Mouse (Mus musculus): ENCODE results near the gene Pde4c. TPM values are rescaled to one million over a fixed set of nuclear protein-coding genes. Genes with fewer than 3 reads are reported as not detected.

The Pde4c gene
- polyA plus RNA-seq (2016; fragmentation: Nextera tagmentation; extraction: Ambion mirVana), result 0.45 and 0.48 TPM in 2 replicates

GRCm38 (mm10) chr8:70723486-70724210 lies at the start of gene Pde4c:
Pde4c (plus strand) TSS chr8:70723720.
- DNase-seq (ENCODE audit: low spot score), result no peak
- peaks cover 56% of the 10 kb centered on the region for H3K27me3 ChIP-seq (ENCODE audit: insufficient read depth, poor library complexity, severe bottlenecking)
- H3K27ac ChIP-seq, result peak within 1 kb of the TSS; percentile 24; the same call in 1 of the 2 replicates
- no peaks in the 10 kb centered on the region for H3K36me3 ChIP-seq
- no peak within 1 kb of the TSS for H3K4me3 ChIP-seq
- H3K4me1 ChIP-seq, result peaks cover 13% of the 10 kb centered on the region; the same call in 1 of the 2 replicates
- no peaks in the 10 kb centered on the region for H3K9me3 ChIP-seq
- WGBS, result 54% methylated on average over 7 of the region's 7 CpGs

GRCm38 (mm10) chr8:70674109-70674508 lies 49.4 kb upstream of the Pde4c start:
- H3K4me3 ChIP-seq, result peak overlapping the region; percentile 69
- WGBS, result 87% methylated on average over 3 of the region's 3 CpGs
- DNase-seq (ENCODE audit: low spot score), result no peak
- H3K36me3 ChIP-seq, result peaks cover 26% of the 10 kb centered on the region
- H3K4me1 ChIP-seq, result peaks cover 25% of the 10 kb centered on the region
- no peaks in the 10 kb centered on the region for H3K27me3 ChIP-seq (ENCODE audit: insufficient read depth, poor library complexity, severe bottlenecking)
- H3K9me3 ChIP-seq, result no peaks in the 10 kb centered on the region
- peak overlapping the region; percentile 95 for H3K27ac ChIP-seq

GRCm38 (mm10) chr8:70674716-70675115 lies 48.8 kb upstream of the Pde4c start:
- WGBS, result 80% methylated on average over 4 of the region's 4 CpGs
- Histone ChIP-seq H3K4me3 (no peak overlapping the region; the same call in 1 of the 2 replicates), H3K36me3 (peaks cover 32% of the 10 kb centered on the region), H3K27ac (peak overlapping the region; percentile 95), H3K9me3 (no peaks in the 10 kb centered on the region), H3K4me1 (peaks cover 25% of the 10 kb centered on the region), H3K27me3 (ENCODE audit: insufficient read depth, poor library complexity, severe bottlenecking) (no peaks in the 10 kb centered on the region)
- DNase-seq (ENCODE audit: low spot score), result no peak

GRCm38 (mm10) chr8:70675336-70675735 lies 48.2 kb upstream of the Pde4c start:
- 72% methylated on average over 1 of the region's 1 CpGs for WGBS
- H3K36me3 ChIP-seq, result peaks cover 39% of the 10 kb centered on the region
- H3K4me3 ChIP-seq, result no peak overlapping the region
- H3K27me3 ChIP-seq (ENCODE audit: insufficient read depth, poor library complexity, severe bottlenecking), result no peaks in the 10 kb centered on the region
- H3K9me3 ChIP-seq, result no peaks in the 10 kb centered on the region
- DNase-seq (ENCODE audit: low spot score), result no peak
- peaks cover 29% of the 10 kb centered on the region for H3K4me1 ChIP-seq
- H3K27ac ChIP-seq, result peak overlapping the region; percentile 95; the same call in 1 of the 2 replicates

- Histone ChIP-seq H3K4me1 (peaks cover 39% of the 10 kb centered on the region), H3K4me3 (no peak overlapping the region), H3K27me3 (ENCODE audit: insufficient read depth, poor library complexity, severe bottlenecking) (no peaks in the 10 kb centered on the region), H3K9me3 (no peaks in the 10 kb centered on the region), H3K36me3 (peaks cover 39% of the 10 kb centered on the region), H3K27ac (no peak overlapping the region; the same call in 1 of the 2 replicates)
- DNase-seq (ENCODE audit: low spot score), result no peak
- WGBS, result 91% methylated on average over 15 of the region's 15 CpGs
Observed at GRCm38 (mm10) chr8:70677451-70678080, 46.0 kb upstream of the Pde4c start.

- peaks cover 39% of the 10 kb centered on the region for H3K36me3 ChIP-seq
- no peaks in the 10 kb centered on the region for H3K27me3 ChIP-seq (ENCODE audit: insufficient read depth, poor library complexity, severe bottlenecking)
- H3K4me1 ChIP-seq, result peaks cover 37% of the 10 kb centered on the region
- no peak for DNase-seq (ENCODE audit: low spot score)
- H3K9me3 ChIP-seq, result no peaks in the 10 kb centered on the region
- H3K27ac ChIP-seq, result no peak overlapping the region
- H3K4me3 ChIP-seq, result no peak overlapping the region
Observed at GRCm38 (mm10) chr8:70678679-70679078, 44.8 kb upstream of the Pde4c start.

GRCm38 (mm10) chr8:70679404-70679803 lies 44.1 kb upstream of the Pde4c start:
- no peak for DNase-seq (ENCODE audit: low spot score)
- peaks cover 39% of the 10 kb centered on the region for H3K36me3 ChIP-seq
- 0 out of 2 replicates have a peak overlapping the region, but pooled peaks have one; percentile 17 for H3K27ac ChIP-seq
- H3K4me3 ChIP-seq, result no peak overlapping the region
- H3K9me3 ChIP-seq, result no peaks in the 10 kb centered on the region
- no peaks in the 10 kb centered on the region for H3K27me3 ChIP-seq (ENCODE audit: insufficient read depth, poor library complexity, severe bottlenecking)
- peaks cover 33% of the 10 kb centered on the region for H3K4me1 ChIP-seq
- 91% methylated on average over 4 of the region's 4 CpGs for WGBS

- DNase-seq (ENCODE audit: low spot score), result no peak
- Histone ChIP-seq H3K36me3 (peaks cover 39% of the 10 kb centered on the region), H3K4me1 (peaks cover 27% of the 10 kb centered on the region), H3K9me3 (no peaks in the 10 kb centered on the region), H3K27ac (no peak overlapping the region; the same call in 1 of the 2 replicates), H3K4me3 (no peak overlapping the region), H3K27me3 (ENCODE audit: insufficient read depth, poor library complexity, severe bottlenecking) (no peaks in the 10 kb centered on the region)
- 83% methylated on average over 3 of the region's 3 CpGs for WGBS
Observed at GRCm38 (mm10) chr8:70680039-70680438, 43.5 kb upstream of the Pde4c start.

- Histone ChIP-seq H3K4me1 (peaks cover 23% of the 10 kb centered on the region), H3K27me3 (ENCODE audit: insufficient read depth, poor library complexity, severe bottlenecking) (no peaks in the 10 kb centered on the region), H3K36me3 (peaks cover 34% of the 10 kb centered on the region), H3K9me3 (no peaks in the 10 kb centered on the region), H3K27ac (peak overlapping the region; percentile 90), H3K4me3 (no peak overlapping the region)
- DNase-seq (ENCODE audit: low spot score), result no peak
- 64% methylated on average over 3 of the region's 3 CpGs for whole genome bisulfite sequencing
Observed at GRCm38 (mm10) chr8:70681410-70681809, 42.1 kb upstream of the Pde4c start.

- Histone ChIP-seq H3K27ac (peak overlapping the region; percentile 90), H3K9me3 (no peaks in the 10 kb centered on the region), H3K36me3 (peaks cover 33% of the 10 kb centered on the region), H3K4me1 (peaks cover 23% of the 10 kb centered on the region), H3K4me3 (peak overlapping the region; percentile 40), H3K27me3 (ENCODE audit: insufficient read depth, poor library complexity, severe bottlenecking) (no peaks in the 10 kb centered on the region)
- DNase-seq (ENCODE audit: low spot score), result peak; percentile 93
- 3% methylated on average over 19 of the region's 19 CpGs for WGBS
Observed at GRCm38 (mm10) chr8:70682193-70682592, 41.3 kb upstream of the Pde4c start.

- Histone ChIP-seq H3K27me3 (ENCODE audit: insufficient read depth, poor library complexity, severe bottlenecking) (no peaks in the 10 kb centered on the region), H3K4me1 (peaks cover 23% of the 10 kb centered on the region), H3K4me3 (peak overlapping the region; percentile 40), H3K9me3 (no peaks in the 10 kb centered on the region), H3K36me3 (peaks cover 28% of the 10 kb centered on the region), H3K27ac (peak overlapping the region; percentile 90)
- 68% methylated on average over 3 of the region's 3 CpGs for WGBS
- no peak for DNase-seq (ENCODE audit: low spot score)
Observed at GRCm38 (mm10) chr8:70682692-70683091, 40.8 kb upstream of the Pde4c start.

GRCm38 (mm10) chr8:70684291-70684690 lies 39.2 kb upstream of the Pde4c start:
- no peak for DNase-seq (ENCODE audit: low spot score)
- Histone ChIP-seq H3K27me3 (ENCODE audit: insufficient read depth, poor library complexity, severe bottlenecking) (no peaks in the 10 kb centered on the region), H3K36me3 (peaks cover 12% of the 10 kb centered on the region), H3K4me1 (peaks cover 26% of the 10 kb centered on the region), H3K9me3 (no peaks in the 10 kb centered on the region), H3K4me3 (no peak overlapping the region), H3K27ac (peak overlapping the region; percentile 56; the same call in 1 of the 2 replicates)
- 53% methylated on average over 7 of the region's 7 CpGs for WGBS

GRCm38 (mm10) chr8:70687576-70687975 lies 35.9 kb upstream of the Pde4c start:
- DNase-seq (ENCODE audit: low spot score), result no peak
- Histone ChIP-seq H3K27me3 (ENCODE audit: insufficient read depth, poor library complexity, severe bottlenecking) (no peaks in the 10 kb centered on the region), H3K27ac (0 out of 2 replicates have a peak overlapping the region, but pooled peaks have one; percentile 32), H3K4me3 (no peak overlapping the region), H3K4me1 (peaks cover 22% of the 10 kb centered on the region), H3K9me3 (no peaks in the 10 kb centered on the region), H3K36me3 (0 out of 2 replicates have a peak, but pooled peaks cover 2% of the 10 kb centered on the region)
- 91% methylated on average over 8 of the region's 8 CpGs for WGBS
